Mouse (Mus musculus) gastrocnemius, postnatal 36 days (tissue): ENCODE data around the gene Kalrn. TPM values are rescaled to one million over a fixed set of nuclear protein-coding genes. Genes with fewer than 3 reads are reported as not detected.

Experiments used
- DNase-seq, 2 experiments: peaks; one replicate each; pipeline ENCODE4 v3.0.0; 2022
- intact Hi-C: fragments of 180-260 bp; cut with DNase I; formaldehyde crosslinking; loops from one replicate; pipeline ENCODE4 v1.15.1; 2025
- total RNA-seq, 2 experiments: library from RNA; stranded (reverse); gene quantifications; 2 replicates each; pipeline ENCODE4 v1.2.3; 2021

Kalrn gene
- total RNA-seq, 2 experiments from 2014 or later, result 19.0 to 21.5 TPM

DNA sequence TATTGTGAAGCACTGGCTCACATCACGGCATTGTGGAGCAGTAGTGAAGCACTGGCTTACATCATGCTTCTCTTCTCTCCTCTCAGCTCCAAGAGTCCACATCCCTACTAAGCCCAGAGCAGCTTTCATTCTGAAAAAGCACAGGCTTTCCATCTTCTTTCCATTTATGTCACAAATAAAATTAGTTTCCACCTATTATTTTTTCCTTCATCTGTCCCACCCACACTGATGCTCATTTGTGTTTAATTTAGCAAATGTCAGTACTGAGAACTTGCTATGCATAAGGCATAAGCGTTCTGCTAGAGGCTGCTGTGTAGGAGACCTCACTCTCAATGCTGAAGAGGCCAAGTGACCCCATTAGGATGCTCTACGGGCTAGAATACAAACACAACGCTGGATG is 333.7 kb downstream of the Kalrn start:
- intact Hi-C loops, result no loop called here
- no peak for DNase-seq

DNA sequence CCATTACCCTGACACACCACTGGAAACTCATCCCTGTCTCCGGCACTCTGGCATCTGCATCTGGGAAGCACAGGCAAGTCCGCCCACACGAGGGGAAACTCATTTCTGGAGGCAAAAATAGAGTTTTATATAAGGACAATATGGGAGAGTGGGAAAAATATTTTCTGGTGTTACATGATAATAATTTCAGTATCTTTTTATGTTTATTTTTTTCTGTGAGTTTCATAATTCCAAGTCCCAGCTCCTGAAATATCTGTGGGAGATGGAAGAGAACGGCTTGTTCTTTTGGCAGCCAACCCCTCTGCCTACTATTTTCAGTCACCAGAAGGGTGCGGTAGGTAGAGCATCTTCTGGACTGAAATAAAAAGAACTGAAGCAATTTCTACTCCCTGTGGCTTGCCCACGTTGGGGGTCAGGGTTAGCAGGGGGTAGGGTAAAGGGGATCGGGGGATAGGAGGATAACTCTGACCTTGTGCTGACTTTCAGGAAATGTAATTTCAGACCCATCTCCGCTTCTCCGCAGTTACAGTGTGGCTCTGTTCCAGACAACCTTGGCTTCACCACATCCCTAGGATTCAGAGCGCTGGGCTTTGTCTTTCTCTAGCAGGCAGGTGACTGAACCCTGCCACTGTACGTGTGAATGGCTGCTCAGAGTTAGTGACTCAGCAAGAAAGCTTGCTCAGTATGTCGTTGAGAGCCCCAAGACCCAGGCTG is 336.3 kb downstream of the Kalrn start:
- intact Hi-C loops, result no loop called here
- no peak for DNase-seq

DNA sequence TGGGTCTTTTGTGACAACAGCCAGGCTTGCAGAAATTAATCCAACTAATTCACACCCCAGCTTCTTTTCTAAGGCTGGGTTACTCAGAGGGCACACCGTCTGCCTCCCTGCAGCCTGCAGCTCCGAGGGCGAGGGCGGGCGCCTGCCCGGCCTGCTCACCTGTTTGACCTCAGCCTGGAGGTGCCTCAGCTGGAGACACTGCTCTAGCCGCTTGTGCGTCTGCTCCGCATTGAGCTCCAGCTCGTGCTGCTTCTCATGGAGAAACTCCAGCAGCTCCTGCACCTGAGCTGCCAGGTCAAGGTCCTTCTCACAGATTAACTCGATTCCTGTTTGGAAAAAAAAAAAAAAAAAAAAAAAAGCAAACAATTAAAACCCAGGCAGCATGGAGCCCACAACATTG is 338.2 kb downstream of the Kalrn start:
- intact Hi-C loops, result no loop called here
- DNase-seq, result no peak

DNA sequence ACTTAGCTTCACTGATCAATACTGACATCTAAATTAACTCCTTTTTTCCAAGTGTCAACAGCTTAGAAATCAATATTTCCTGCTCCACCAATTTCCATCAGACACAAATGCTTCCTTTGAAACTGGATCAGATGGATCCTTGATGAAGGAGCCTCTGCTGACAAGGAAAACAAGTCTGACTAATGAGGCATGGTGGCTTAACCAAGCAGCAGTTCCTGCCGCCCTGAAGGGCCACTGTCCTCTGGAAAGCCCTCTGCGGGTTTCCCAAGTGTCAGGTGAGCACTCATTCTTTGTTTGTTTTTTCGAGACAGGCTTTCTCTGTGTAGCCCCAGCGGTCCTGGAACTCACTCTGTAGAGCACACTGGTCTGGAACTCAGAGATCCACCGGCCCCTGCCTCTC is 341.4 kb downstream of the Kalrn start:
- intact Hi-C loops, result no loop called here
- DNase-seq, result no peak

DNA sequence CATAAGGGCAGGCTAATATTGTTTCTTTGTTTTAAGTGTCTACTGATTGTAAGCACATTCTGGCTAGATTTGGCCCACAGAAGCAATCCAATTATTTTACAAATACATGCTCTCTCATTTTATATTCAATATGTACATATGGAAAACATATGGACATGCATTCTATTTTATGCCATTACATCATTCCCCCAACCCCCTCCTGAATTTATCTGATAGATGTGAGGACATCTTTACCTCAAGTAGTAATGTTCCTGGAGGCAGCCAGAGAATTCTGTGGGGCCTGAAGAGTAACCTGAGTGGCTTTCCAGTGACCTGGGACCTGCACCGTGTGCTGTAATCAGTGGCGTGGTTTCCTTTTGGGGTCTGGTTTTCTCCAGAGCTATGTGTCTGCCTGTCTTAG is 342.2 kb downstream of the Kalrn start:
- intact Hi-C loops, result no loop called here
- DNase-seq, result no peak

- DNase-seq, result no peak
- intact Hi-C loops, result no loop called here
These were observed 344.0 kb downstream of the Kalrn start for GRCm38 (mm10) chr16:34229350-34229749.

- intact Hi-C loops, result no loop called here
- no peak for DNase-seq
These were observed 344.7 kb downstream of the Kalrn start for GRCm38 (mm10) chr16:34228661-34229060.

DNA sequence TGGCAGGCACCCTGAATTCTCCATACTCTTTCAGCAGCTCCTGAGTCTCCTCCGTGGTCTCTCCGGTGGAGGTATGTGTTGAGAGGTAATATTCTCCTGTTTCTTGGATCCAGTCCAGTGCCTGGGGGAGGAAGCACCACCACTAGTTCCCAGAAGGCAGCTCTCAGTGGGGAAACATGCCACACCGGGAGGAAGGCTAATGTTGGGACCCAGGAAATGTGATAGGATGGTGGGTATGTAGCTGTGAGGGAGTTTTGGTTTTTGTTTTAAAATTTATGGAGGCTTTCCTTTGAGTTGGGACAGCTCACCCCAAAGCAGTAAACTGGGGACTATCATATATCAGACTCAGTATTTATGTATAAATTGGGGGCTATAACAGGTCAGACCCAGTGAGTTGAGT is 361.2 kb downstream of the Kalrn start:
- no peak for DNase-seq
- intact Hi-C loops, result no loop called here

GRCm38 (mm10) chr16:34211243-34211642 is 362.1 kb downstream of the Kalrn start:
- no peak for DNase-seq
- intact Hi-C loops, result no loop called here

GRCm38 (mm10) chr16:34208748-34209147 is 364.6 kb downstream of the Kalrn start:
- no peak for DNase-seq
- intact Hi-C loops, result no loop called here

DNA sequence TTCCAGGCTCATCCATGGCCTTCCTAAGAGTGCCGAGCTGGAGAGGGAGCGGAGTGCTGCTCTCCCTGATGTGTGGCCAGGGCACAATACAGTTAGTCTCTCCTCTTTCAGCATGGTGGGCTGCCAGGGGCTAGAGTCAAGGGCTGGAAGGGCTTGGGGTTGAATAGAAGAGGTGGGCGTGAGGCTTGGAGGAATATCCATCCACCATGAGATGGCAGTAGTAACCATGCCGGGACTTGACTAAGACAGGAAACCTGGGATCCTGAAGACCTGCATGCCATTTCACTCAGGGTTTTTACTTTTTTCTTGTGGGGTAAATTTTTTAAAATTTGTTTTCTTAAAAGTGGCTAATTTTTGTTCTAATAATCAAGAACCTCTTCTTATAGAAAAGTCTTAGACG is 365.4 kb downstream of the Kalrn start:
- DNase-seq, result no peak
- intact Hi-C loops, result no loop called here

DNA sequence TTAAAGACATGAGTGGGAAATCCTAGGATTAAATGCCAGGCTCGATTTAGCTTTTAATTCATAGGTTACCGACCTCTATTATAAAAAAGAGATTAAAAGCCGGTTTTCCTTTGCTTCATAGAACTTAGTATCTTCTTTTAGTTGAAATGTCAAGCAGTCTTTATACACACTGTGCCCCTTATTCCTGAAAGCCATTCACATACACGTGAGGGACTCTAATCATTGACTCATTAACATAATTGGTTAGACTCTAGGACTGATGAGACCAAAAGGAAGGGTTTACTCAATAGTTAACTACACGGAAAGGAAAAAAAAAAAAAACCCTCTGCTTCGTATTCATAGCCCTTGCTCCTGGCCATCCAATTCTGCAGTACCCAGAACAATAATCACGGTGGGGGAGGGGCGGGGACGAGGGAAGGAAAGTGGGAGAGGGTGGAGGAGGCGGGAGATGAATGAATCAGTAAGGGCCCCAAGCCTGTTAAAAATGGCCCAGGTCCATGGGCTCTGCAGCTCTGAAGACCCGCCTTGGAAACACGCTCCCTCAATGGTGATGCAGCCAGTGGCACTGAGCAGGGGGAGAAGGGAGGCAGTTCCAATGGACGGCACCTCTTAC is 368.7 kb downstream of the Kalrn start:
- no peak for DNase-seq
- intact Hi-C loops, result loop anchor here (5.0 kb wide), 1 partner anchor 88 kb away; no protein-coding TSS in a partner anchor

GRCm38 (mm10) chr16:34199543-34199942 is 373.8 kb downstream of the Kalrn start:
- intact Hi-C loops, result no loop called here
- DNase-seq, result no peak

GRCm38 (mm10) chr16:34192959-34193842 is 380.1 kb downstream of the Kalrn start:
- intact Hi-C loops, result loop anchor here (5.0 kb wide), 1 partner anchor 104 kb away; no protein-coding TSS in a partner anchor
- no peak for DNase-seq

- intact Hi-C loops, result loop anchor here (5.0 kb wide), 1 partner anchor 57 kb away; no protein-coding TSS in a partner anchor
- DNase-seq, result no peak
These were observed 388.6 kb downstream of the Kalrn start for GRCm38 (mm10) chr16:34184721-34185120.

GRCm38 (mm10) chr16:34183186-34183585 is 390.1 kb downstream of the Kalrn start:
- no peak for DNase-seq
- intact Hi-C loops, result no loop called here

GRCm38 (mm10) chr16:34175625-34176024 is 397.7 kb downstream of the Kalrn start:
- intact Hi-C loops, result no loop called here
- no peak for DNase-seq

DNA sequence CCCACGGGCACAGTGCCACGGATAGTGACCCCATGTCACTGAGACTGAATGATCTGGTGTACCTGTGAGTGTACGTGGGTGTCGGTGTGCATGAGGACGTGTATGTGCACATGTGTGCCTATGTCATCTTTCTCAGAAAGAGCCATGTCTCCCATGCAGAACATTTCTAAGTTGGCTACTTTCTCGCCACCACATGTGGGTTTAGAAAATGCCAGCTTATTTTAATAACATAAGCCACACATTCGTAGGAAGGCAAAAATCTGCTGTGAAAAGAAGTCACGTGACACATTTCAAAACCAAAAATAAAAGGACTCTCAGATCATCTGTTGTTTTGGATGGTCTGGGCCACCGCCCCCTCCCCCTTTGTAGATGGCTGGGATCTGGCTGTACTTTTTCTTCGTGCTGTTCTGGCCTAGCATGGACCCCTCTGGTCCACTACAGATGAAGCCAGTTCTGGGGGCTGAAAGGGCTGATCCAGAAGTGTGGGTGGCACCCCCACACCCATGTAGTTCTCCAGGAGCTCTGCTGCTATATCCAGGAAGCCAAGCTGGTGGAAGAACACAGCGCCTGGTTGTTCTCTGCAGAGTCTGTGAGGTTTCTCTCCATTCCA is 400.7 kb downstream of the Kalrn start:
- intact Hi-C loops, result no loop called here
- no peak for DNase-seq

DNA sequence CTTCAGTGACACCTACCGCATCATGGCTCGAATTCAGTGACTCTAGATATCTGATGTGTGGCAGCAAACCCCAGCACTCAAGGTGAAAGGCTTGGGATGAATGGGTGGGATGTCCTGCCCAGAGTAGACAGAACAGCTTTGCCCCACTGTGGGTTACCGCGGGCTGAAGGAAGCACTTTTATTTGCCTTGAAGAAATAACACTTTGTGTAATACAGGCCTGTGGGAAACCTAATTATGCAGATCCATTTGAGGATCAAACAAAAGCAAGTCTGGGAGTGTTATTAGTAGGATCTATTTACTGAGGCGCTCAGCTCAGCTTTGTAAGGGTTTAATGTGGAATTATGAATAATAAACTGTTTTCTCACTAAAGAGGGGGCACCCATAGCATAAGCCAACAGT is 406.3 kb downstream of the Kalrn start:
- DNase-seq, result no peak
- intact Hi-C loops, result no loop called here

- intact Hi-C loops, result no loop called here
- no peak for DNase-seq
These were observed 410.2 kb downstream of the Kalrn start for GRCm38 (mm10) chr16:34163086-34163485.

GRCm38 (mm10) chr16:34159576-34159975 is 413.8 kb downstream of the Kalrn start:
- no peak for DNase-seq

More at GRCm38 (mm10) chr16:34159576-34159975, 413.8 kb downstream of the Kalrn start:
- intact Hi-C loops, result no loop called here
